Mouse (Mus musculus) kidney, embryonic 14.5 days (tissue): ENCODE measurements around the gene Oxnad1. TPM values are rescaled to one million over a fixed set of nuclear protein-coding genes. Genes with fewer than 3 reads are reported as not detected.
A peak's percentile ranks its signal among the peaks of the same experiment; 100 is the strongest.

Experiments used
- ATAC-seq: fragments of 200-750 bp; cut with Nextera tagmentation; 2 replicates; pipeline ENCODE4 v1.8.0; 2017; ENCODE audit warnings: moderate number of reproducible peaks, mild to moderate bottlenecking, moderate TSS enrichment, moderate library complexity; ENCODE audit not compliant: low FRiP score, low TSS enrichment
- H3K27ac ChIP-seq: fragments of 300-500 bp; sonication (generic); 2 replicates; pipeline ENCODE4 v1.5.1; 2014; ENCODE audit warnings: low read depth, mild to moderate bottlenecking, low read length, moderate library complexity, mixed read lengths
- H3K27me3 ChIP-seq: fragments of 300-500 bp; sonication (generic); 2 replicates; pipeline ENCODE4 v1.6.1; 2014; ENCODE audit warnings: mild to moderate bottlenecking, low read length; ENCODE audit not compliant: control insufficient read depth, insufficient read depth
- H3K36me3 ChIP-seq: fragments of 300-500 bp; sonication (generic); 2 replicates; pipeline ENCODE4 v1.6.1; 2014; ENCODE audit warnings: low read length, mixed read lengths; ENCODE audit not compliant: control insufficient read depth, insufficient read depth
- H3K4me1 ChIP-seq: fragments of 300-500 bp; sonication (generic); 2 replicates; pipeline ENCODE4 v1.6.1; 2014; ENCODE audit warnings: low read length, mixed read lengths; ENCODE audit not compliant: control insufficient read depth, insufficient read depth
- H3K4me2 ChIP-seq: fragments of 300-500 bp; sonication (generic); replicated peaks from 2 replicates; pipeline ENCODE4 v1.6.1; 2014; ENCODE audit warnings: low read depth, mild to moderate bottlenecking, low read length
- H3K4me3 ChIP-seq: fragments of 300-500 bp; sonication (generic); 2 replicates; pipeline ENCODE4 v1.5.1; 2014; ENCODE audit warnings: mild to moderate bottlenecking, low read length
- H3K9ac ChIP-seq: fragments of 300-500 bp; sonication (generic); 2 replicates; pipeline ENCODE4 v1.6.1; 2014; ENCODE audit warnings: low read depth, mild to moderate bottlenecking, low read length, moderate library complexity
- H3K9me3 ChIP-seq: fragments of 300-500 bp; sonication (generic); 2 replicates; pipeline ENCODE4 v1.6.1; 2016; ENCODE audit warnings: low read length; ENCODE audit not compliant: control insufficient read depth
- WGBS: fragments of 180-500 bp; shearing (Covaris S2); extraction: QIAGEN DNeasy Blood & Tissue Kit; methylation state at CpG from one replicate; pipeline ENCODE4 v1.1.7; 2014; 5-methylcytosine and 5-hydroxymethylcytosine counted together
- polyA plus RNA-seq: library from polyadenylated mRNA; unstranded; fragments of >200 nt; fragmentation: Nextera tagmentation; extraction: Ambion mirVana; gene quantifications from 2 replicates; pipeline ENCODE4 v1.2.1, GENCODE M21; 2014

The Oxnad1 gene
- polyA plus RNA-seq, 1 experiment from 2014 or later: 33.6 TPM

DNA sequence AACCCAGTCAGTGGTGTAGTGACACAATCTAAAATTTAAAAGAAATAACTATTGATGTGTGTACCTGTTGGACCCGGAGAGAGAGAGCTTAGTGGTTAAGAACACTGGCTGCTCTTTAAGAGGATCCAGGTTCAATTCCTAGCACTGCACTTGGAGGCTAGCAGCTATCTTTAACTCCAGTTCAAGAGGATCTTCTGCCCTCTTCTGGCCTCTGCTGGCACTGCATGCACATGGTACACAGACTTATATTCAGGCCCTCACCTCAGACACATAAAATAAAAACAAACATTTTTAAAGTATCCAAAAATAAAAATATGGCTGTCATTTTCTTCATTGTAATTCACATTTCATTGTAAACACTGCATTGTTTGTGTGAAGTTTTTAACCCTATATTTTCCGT, 28.5 kb upstream of the Oxnad1 start:
- Histone ChIP-seq H3K9ac (no peak overlapping the region), H3K27me3 (no peaks in the 10 kb centered on the region), H3K27ac (no peak overlapping the region), H3K4me2 (no peak overlapping the region), H3K4me1 (no peaks in the 10 kb centered on the region), H3K4me3 (no peak overlapping the region), H3K36me3 (no peaks in the 10 kb centered on the region), H3K9me3 (no peaks in the 10 kb centered on the region)
- ATAC-seq: no peak
- 97% methylated on average over 2 of the region's 2 CpGs for WGBS

DNA sequence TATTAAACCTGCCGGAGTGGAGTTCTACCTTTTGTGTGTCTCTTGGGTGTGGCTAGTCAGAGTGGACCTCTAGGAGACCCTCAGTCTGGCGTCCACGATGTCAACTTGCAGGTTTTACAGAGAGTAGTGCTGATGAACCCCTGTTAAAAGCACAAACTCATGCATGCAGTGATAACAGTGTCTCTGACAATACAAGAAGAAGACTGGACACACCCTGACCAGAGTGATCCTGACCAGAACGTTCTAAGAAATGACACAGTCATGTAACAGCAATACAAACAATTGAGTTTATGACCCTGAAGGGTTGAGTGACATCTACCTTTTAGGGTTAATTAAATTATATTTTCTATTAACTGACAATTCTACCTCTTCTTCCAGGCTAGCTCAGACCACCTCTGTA, 27.5 kb upstream of the Oxnad1 start:
- no peak for ATAC-seq
- Histone ChIP-seq H3K36me3 (no peaks in the 10 kb centered on the region), H3K9ac (no peak overlapping the region), H3K27ac (no peak overlapping the region), H3K27me3 (no peaks in the 10 kb centered on the region), H3K4me3 (no peak overlapping the region), H3K4me1 (no peaks in the 10 kb centered on the region), H3K4me2 (no peak overlapping the region), H3K9me3 (no peaks in the 10 kb centered on the region)
- 79% methylated on average over 4 of the region's 4 CpGs for whole genome bisulfite sequencing

- Histone ChIP-seq H3K36me3 (no peaks in the 10 kb centered on the region), H3K27me3 (no peaks in the 10 kb centered on the region), H3K4me3 (no peak overlapping the region), H3K27ac (no peak overlapping the region), H3K4me1 (no peaks in the 10 kb centered on the region), H3K4me2 (no peak overlapping the region), H3K9me3 (no peaks in the 10 kb centered on the region), H3K9ac (no peak overlapping the region)
- WGBS: 90% methylated on average over 4 of the region's 4 CpGs
- no peak for ATAC-seq
These were observed 23.8 kb upstream of the Oxnad1 start for GRCm38 (mm10) chr14:32061398-32061797.

DNA sequence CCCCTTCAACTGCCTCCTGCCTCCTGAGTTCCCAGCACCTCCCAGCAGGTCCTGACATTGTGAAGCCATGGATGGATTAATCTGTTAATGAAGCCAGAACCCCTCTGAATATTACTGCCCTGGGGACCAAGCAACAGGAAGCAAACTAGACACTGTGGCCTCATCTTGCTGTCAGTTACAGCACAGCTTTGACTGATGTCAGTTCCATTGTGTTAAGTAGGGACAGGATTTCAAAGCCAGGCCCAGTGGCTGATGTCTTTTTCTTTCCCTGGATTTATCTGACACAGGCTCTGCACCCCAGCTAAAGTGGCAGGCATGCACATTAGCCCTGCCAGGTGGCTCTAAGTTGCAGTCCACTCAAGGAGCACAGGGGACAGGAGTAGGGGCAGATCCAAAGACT, 12.4 kb upstream of the Oxnad1 start:
- H3K4me3 ChIP-seq: no peak overlapping the region
- H3K36me3 ChIP-seq: no peaks in the 10 kb centered on the region
- H3K27ac ChIP-seq: peak overlapping the region; percentile 64; the same call in 1 of the 2 replicates
- ATAC-seq: no peak
- no peaks in the 10 kb centered on the region for H3K9me3 ChIP-seq
- 0 out of 2 replicates have a peak, but pooled peaks cover 8% of the 10 kb centered on the region for H3K4me1 ChIP-seq
- H3K27me3 ChIP-seq: no peaks in the 10 kb centered on the region
- no peak overlapping the region for H3K9ac ChIP-seq
- H3K4me2 ChIP-seq: no peak overlapping the region

- no peaks in the 10 kb centered on the region for H3K36me3 ChIP-seq
- no peak overlapping the region for H3K4me2 ChIP-seq
- no peak overlapping the region for H3K9ac ChIP-seq
- peak overlapping the region; percentile 64 for H3K27ac ChIP-seq
- H3K27me3 ChIP-seq: no peaks in the 10 kb centered on the region
- 41% methylated on average over 8 of the region's 8 CpGs for whole genome bisulfite sequencing
- H3K9me3 ChIP-seq: no peaks in the 10 kb centered on the region
- ATAC-seq: no peak
- no peak overlapping the region for H3K4me3 ChIP-seq
- H3K4me1 ChIP-seq: 0 out of 2 replicates have a peak, but pooled peaks cover 8% of the 10 kb centered on the region
These were observed 11.9 kb upstream of the Oxnad1 start for GRCm38 (mm10) chr14:32073211-32073685.

GRCm38 (mm10) chr14:32073901-32074300, 11.3 kb upstream of the Oxnad1 start:
- H3K27ac ChIP-seq: peak overlapping the region; percentile 64
- peak; percentile 89 for ATAC-seq
- H3K9me3 ChIP-seq: no peaks in the 10 kb centered on the region

DNA sequence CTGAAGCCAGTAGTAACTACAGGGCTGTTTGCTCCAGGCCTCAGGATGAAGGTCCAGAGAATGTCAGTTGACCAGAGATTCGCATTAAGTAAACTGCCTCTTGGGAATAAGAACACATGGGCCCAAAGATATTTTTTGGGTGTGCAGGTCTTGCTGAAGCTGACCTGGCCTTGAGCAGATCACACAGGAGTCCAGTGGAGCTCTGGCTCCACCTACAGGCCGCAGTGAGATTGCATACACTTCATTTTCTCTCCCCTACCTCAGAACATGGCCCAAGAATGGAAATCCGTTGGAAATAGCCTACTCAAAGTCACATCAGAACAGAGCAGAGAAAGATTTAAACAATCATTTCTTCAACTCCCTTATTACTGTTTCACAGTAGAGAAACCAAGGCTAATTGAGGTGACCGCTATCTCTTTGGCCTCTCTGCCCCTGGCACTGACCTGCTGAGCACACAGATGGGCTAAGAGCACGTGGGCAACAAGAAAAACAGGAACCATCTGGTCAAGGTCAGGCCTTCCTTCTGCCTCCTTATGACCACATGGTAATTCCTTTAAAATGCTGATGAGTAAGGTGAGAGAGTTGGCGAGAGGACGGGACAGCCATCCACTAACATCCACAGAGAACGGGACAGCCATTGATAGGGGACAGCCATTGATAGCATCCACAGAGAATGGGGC, 8.1 kb upstream of the Oxnad1 start:
- Histone ChIP-seq H3K36me3 (peaks cover 12% of the 10 kb centered on the region), H3K4me2 (no peak overlapping the region), H3K9me3 (no peaks in the 10 kb centered on the region), H3K27me3 (no peaks in the 10 kb centered on the region), H3K9ac (no peak overlapping the region), H3K4me1 (0 out of 2 replicates have a peak, but pooled peaks cover 8% of the 10 kb centered on the region), H3K4me3 (no peak overlapping the region), H3K27ac (no peak overlapping the region)
- whole genome bisulfite sequencing: 42% methylated on average over 8 of the region's 8 CpGs
- ATAC-seq: peak; percentile 32; the same call in 1 of the 2 replicates

More at GRCm38 (mm10) chr14:32073901-32074300, 11.3 kb upstream of the Oxnad1 start:
- Histone ChIP-seq H3K4me2 (no peak overlapping the region), H3K4me3 (no peak overlapping the region), H3K9ac (no peak overlapping the region), H3K27me3 (no peaks in the 10 kb centered on the region), H3K36me3 (no peaks in the 10 kb centered on the region), H3K4me1 (0 out of 2 replicates have a peak, but pooled peaks cover 8% of the 10 kb centered on the region)
- WGBS: 25% methylated on average over 7 of the region's 7 CpGs

GRCm38 (mm10) chr14:32081026-32081425, 4.1 kb upstream of the Oxnad1 start:
- 86% methylated on average over 10 of the region's 10 CpGs for WGBS
- no peak overlapping the region for H3K9ac ChIP-seq

GRCm38 (mm10) chr14:32082891-32083290, 2.3 kb upstream of the Oxnad1 start:
- Histone ChIP-seq H3K4me1 (no peaks in the 10 kb centered on the region), H3K4me2 (no peak overlapping the region), H3K27me3 (no peaks in the 10 kb centered on the region), H3K36me3 (peaks cover 22% of the 10 kb centered on the region), H3K27ac (no peak overlapping the region), H3K4me3 (no peak overlapping the region), H3K9ac (no peak overlapping the region), H3K9me3 (no peaks in the 10 kb centered on the region)
- ATAC-seq: no peak
- WGBS: 98% methylated on average over 6 of the region's 6 CpGs

More at GRCm38 (mm10) chr14:32081026-32081425, 4.1 kb upstream of the Oxnad1 start:
- no peak overlapping the region for H3K4me3 ChIP-seq
- no peak overlapping the region for H3K27ac ChIP-seq
- H3K9me3 ChIP-seq: no peaks in the 10 kb centered on the region
- H3K4me1 ChIP-seq: no peaks in the 10 kb centered on the region
- H3K4me2 ChIP-seq: no peak overlapping the region
- H3K36me3 ChIP-seq: peaks cover 22% of the 10 kb centered on the region
- no peak for ATAC-seq
- H3K27me3 ChIP-seq: no peaks in the 10 kb centered on the region
